Mouse (Mus musculus) layer of hippocampus, adult 18-20 months (tissue): Measurements from ENCODE around the gene B4galt5. TPM values are rescaled to one million over a fixed set of nuclear protein-coding genes. Genes with fewer than 3 reads are reported as not detected.

Experiments used
- DNase-seq, 2 experiments: peaks; one replicate each; pipeline ENCODE4 v3.0.0; 2022; ENCODE audit warnings: low spot score in 2 of 2
- total RNA-seq, 2 experiments: library from RNA; stranded (reverse); gene quantifications; 2 replicates each; pipeline ENCODE4 v1.2.3; 2021

Gene B4galt5
- total RNA-seq, 2 experiments from 2014 or later, result 43.7 to 44.5 TPM

DNA sequence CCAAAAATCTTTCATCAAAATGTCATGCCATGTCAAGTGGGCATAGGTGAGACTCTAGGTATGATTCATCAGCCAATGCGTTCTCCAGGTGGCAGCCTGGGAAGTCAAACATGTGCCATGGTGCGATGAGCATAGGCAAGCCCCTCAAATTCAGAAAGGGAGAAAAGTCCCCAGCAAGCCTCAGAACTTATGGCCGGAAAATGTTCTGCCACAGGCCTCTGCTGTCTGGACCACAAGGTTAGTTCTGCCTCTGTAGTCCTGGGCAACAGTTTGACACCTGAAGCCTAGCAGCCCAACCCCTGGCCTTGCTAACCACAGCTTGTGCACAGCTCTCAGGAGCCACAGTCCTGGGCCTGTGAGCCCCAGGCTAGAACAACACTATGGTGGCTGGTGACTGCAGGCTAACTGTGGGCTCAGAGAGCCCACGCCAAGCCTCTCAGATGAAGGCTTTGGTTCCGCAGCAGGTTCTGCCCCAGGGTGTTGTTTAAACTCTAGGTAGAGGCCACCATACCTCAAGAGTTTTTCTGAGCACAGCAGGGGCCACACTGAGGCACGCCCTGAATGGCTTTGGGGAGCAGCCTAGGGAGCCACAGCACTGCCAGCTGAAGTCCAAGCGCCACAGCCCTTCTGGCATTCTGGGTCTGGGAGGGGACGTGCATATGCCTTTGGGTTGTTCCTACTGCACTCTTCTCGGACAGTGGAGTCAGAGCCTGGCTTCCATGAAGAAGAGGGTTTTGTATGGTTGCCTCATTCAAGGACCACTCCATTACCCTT lies 14.5 kb upstream of the B4galt5 start:
- no peak for DNase-seq

DNA sequence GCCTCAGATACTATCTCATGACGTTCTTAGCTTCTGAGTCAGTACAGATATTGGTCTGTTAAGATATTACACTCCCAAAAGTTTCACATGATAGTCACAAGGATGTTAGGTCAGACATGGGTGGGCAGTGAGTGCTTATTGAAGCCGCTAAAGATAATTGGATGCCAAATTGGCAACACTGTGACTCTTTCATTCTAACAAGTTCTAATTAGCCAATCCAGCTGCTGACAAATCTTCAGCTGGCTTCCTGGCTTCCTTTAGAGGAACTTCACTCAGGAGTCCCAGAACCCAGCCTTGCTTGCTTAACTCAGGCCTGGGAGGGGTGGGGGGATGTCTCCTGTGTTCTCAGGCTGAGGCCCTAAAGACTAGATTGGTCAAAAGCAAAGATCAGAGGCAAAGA lies 9.5 kb upstream of the B4galt5 start:
- DNase-seq, result no peak

DNA sequence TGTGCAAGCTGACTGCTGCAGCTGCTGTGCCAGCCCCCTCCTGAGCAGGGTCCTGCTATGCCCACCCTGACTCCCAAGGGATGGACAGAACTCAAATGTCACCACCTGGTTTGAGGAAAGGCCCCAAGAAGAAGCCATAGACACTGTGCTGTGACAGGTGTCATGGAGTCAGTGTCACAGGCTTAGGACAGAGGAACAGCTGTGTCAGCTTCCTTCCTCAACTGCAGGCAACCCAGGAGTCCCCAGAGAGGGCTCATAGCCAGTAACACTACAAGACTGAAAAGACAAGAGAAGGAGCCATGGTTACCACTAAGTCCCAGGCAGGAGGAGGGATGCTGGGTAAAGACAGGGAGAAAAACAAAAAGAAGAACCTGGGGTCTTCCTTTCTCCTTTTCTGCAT lies 7.9 kb upstream of the B4galt5 start:
- no peak for DNase-seq

DNA sequence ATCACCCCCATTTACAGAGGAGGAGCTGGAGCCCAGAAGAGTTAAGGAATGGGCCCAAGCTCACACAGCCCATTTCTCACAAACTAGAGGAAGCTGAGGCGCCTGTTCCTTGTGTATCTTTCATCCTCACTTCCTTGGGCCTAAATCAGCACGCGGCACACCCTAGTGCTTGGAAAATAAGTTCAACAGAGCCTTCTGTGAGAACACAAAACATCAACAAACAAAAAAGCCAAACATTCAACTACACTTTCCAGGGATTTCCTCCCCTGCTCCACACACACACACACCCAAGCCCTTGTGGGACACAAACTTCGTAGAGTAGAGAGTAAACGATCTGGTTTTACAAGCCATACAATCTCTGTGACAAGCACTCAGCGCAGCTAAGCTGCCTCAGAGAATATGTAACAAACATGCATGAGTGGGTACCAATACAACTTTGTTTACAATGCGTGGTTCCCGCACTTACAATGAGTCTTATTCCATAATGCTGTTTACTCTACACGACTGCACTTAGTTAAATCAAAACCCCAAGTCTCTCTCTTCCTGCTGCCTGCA lies 5.7 kb upstream of the B4galt5 start:
- no peak for DNase-seq

DNA sequence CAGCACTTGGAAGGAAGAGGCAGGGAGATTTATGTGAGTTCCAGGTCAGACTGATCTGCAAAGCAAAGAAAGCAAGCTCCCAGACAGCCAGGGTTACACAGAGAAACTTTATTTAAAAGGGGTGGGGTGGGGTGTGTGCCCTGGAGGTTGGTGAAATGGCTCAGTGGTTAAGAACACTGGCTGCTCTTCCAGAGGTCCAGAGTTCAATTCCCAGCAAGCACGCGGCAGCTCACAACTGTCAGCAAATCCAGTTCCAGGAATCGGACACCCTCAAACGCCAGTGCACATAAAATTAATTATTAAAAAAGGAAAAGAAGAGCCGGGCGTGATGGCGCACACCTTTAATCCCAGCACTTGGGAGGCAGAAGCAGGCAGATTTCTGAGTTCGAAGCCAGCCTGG lies 5.1 kb upstream of the B4galt5 start:
- DNase-seq, result no peak

DNA sequence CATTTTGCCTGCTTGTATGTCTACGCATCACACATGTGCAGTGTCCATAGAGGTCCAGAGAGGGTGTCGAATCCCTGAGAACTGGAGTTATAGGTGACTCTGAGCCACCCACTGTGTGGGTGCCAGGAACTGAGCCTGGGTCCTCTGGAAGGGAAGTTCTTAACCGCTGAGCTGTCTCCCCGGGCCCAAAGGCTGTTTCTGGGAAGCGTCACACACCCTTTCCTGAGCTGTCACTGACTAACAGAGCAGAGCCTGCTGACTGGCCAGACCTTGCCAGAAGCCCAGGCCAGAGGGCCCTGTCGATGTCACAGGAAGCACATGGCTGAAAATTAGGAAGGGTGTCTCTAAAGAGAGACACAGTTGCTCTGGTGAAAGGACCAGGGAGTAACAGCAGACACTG lies 3.5 kb upstream of the B4galt5 start:
- DNase-seq, result no peak

DNA sequence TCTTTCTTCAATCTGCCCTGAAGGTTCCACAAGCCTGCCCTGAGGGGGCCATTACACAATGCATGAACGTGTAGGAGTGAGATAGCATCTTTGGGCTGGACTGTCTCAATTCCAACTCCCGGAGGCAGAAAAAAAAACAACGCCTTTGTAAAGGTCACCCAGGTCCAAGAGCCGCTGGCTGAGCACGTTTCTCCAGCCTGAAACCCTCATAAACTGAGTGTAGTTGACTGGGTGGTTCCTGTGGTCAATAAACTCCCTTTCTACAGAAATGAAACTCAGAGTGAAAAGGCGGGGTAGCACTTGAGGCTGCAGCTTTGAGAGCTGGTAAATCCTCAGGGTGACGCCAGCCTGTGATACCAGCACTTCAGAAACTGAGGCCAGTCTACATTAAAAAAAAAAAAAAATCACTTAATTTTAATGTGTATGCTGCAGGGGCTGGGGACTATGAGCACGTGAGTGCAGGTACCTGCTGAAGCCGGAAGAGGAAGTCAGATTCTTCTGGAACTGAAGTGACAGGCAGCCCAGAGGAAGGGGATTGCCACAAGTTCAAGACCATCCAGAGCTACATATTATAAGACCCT lies 2.5 kb upstream of the B4galt5 start:
- DNase-seq, result no peak

DNA sequence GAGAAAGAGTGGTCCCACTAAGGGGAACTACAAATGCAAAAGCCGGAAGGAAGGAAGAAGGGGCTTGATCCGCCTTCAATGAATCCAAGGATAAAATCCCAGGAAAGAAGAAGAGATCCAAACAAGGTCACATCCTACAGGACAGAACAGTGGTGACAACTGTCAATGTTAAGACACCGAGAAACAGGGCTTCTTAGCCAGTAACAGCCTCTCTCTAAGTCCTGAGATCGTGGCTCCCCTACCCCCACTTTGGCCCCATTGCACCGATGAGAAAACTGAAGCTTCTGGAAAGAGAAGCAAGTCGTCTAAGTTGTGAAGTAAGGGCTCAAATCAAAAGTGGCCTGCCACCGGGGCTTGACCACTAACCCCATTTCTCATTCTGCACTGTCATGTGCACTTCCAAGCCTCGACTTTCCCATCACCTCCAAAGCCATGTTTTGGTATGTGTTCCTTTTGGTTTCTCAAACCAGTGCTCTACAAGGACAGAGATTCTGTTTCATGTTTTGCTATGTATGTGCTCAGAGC lies 1.2 kb upstream of the B4galt5 start:
- DNase-seq, result no peak

DNA sequence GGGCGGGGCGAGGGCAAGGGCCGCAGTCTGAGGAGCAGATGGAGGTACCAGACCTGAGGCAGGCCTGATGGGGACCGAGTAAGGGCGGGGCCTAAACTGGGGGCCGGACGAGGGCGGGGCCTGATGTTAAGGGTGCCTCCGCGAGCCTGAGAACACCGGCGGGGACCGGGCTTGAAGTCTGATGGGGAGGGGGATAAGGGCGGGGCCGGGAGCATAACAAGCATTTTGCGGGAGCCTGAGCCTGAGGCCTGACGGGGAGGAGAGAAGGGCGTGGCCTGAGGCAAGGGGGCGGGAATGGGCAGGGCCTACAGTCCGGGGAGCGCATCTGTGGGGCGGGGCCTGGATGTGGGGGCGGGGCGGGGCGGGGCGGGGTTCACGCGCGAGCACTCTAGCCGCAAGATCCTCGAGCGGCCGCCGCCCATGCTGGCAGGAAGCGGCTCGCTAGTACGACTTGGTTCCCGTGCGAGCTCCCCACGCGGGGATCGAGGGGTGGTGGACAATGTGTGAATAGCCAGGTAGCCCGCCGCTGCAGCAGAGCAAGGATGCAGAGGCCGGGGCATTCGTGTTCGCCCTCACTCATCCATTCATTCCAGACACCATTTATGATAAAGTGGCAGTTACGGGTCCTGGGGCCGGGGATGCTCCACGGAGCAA lies 427 bp upstream of the B4galt5 start:
- DNase-seq, result peak; percentile 88 to 94

DNA sequence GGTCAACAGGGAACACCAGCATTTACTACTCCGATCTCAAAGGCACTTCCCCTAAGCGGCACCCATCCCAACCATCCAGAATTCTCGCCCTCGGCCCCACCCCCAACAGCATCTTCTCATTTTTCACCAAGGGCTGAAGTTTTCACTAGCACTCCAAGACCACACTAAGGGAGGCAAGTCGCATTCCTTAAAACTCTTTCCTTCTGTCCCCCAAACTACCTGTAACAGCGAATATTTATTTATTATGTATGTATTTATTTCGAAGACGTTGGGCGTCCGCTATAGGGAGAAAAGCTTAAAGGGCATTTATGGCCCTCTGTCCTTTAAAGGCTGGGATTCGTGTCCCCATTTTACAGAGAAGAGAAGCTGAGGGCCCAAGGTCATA lies 1.0 kb downstream of the B4galt5 start:
- peak in 1 of 2 experiments; percentile 47 for DNase-seq

DNA sequence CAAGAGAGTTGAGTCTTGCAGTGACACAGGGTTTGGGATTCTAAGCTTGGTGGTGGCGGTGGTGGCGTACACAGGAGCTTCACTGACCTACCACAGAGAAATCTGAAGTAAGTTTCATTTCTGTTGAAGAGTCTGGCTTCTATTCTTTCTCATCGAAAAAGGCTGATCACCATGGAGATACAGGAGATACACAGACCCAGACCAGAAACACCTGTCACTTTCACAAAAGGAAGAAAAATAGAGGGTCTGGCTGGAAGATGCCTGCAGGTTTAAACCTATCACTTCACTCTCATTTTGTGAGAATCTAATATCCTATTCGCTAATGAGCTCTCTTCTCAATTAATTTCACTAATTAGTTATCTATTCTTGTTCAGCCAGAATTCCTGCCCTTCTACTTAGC lies 1.6 kb downstream of the B4galt5 start:
- no peak for DNase-seq

DNA sequence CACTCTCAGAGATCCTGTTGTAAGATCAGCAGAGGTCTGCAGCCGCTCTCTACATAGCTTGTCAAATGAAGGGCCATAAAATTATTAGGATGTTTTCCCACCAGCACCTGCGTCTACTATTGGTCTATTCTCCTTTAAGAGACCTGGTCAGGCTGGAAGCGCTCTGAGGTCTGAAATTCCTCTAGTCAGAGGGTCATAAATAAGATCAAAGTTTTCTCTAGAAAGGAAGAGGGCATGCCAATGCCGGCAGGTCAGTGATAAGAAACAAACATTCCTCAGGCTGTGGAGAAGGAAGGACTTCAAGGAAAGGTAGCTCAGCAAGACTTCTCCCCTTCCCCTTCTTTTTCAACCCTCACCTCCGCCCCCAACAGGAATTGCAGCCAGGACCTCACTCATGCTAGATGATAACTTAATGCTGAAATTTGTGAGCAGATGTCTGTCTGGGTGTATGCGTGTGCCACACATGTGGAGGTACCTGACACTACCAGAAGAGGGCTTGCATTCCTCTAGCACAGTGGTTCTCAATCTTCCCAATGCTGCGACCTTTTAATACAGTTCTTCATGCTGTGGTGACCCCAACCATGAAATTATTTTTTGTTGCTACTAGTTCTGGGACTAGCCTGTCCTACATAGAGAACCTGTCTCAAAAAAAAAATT lies 3.3 kb downstream of the B4galt5 start:
- no peak for DNase-seq

DNA sequence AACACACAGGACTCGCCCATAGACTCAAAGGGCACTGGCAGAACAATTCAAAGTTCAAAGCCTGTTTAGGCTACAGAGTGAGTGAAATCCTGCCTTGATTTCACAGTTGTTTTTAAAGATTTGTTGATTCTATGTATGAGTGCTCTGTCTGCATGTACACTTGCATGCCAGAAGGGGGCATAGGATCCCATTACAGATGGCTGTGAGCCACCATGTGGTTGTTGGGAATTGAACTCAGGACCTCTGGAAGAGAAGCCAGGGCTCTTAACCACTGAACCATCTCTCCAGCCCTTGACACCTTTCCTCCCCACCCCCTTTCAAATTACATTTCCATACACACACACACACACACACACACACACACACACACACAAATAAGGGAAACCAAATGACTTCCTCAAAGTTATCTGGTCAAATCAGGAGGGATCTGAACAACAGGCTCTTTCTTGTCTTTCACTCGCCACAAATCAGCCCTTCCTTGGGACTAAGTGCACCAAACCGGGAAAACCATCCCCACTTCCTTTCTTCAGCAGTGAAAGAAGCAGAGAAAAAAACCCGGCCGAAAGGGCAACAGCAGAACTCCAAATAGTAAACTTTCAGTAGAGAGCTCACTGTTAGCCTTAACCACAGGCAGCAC lies 4.0 kb downstream of the B4galt5 start:
- no peak for DNase-seq

DNA sequence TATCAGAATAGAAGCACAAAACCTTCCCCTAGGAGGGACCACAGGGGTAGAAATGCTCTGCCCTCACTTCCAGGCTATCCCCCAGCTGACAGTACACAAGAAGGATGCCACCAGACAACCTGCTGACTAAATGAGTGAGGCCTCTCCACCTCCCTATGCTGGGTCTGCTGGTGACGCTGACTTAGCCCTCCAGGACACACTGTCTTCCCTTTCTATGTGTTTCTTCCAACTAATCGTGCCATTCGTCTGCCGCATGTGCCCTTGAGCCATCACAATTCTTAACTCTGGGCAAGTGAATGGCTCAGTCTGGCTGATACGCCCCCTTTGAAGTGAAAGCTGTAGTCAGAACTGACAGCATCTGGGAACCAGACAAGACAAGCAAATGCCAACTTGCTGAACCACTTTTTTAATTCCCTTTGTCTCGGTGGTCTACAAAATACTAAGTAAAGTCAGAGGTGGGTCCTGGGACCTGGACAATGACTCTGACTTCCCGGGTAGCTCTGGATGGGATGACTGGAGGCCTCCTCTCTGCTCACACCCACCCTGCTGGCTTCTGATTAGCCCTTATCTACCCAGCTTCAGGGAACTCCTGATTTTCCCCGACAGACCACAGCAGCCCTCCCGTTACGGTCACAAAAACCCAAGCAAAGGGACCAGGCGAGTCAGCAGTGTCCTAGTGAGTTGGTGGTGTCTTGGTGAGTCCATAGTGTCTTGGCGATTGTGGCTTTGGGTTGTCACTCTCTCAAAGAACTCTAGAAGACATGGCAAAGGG lies 5.4 kb downstream of the B4galt5 start:
- no peak for DNase-seq

DNA sequence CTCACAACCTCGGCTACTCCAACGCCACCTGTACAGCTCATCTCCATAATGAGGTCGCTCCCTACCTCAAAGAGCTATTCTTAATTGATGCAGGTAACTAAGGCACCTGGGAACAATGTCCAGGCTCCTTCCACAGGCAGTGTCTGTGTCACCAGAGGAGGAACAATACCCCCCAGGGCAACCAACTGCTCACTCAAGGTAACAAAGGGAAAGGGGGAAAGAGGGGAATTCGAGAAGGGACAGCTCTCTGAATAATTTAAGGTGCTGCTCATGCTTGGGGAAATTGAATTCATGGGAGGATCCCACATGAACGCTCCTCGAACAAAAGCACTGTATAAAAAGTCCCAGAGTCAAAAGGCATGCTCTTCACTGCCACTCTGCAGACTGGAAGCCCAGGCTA lies 6.1 kb downstream of the B4galt5 start:
- no peak for DNase-seq

DNA sequence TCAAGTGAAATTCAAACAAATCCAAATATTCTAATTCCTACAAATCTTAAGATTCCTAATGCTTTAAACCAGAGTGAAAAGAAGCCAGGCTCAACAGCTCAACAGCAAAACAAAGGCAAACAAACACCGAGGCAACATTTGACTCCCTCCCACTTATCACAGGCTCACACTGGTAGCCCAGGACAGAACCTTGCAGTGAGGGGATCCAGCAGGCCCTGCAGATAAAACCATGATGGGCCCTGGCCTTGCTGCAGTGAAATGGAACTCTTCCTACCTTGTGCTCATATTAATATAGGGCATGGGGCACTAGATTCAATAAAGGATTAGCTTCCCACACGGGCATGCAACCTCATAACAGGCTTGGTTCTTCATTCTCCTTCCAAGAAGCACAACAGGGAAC lies 11.4 kb downstream of the B4galt5 start:
- DNase-seq, result no peak

DNA sequence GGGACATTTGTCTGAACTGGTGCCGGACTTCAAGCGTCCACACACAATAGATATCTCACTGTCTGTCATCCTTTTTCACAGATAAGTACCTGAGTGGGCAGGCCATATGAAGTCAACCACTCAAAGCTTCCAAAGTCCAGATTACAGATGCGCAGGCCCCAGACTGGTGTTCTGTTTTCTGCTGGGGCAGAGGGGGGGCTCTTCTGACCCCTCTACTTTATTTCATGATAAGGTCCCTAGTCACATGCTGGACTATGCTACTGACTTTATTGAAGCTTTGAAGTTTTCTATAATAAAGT lies 11.8 kb downstream of the B4galt5 start:
- DNase-seq, result no peak

DNA sequence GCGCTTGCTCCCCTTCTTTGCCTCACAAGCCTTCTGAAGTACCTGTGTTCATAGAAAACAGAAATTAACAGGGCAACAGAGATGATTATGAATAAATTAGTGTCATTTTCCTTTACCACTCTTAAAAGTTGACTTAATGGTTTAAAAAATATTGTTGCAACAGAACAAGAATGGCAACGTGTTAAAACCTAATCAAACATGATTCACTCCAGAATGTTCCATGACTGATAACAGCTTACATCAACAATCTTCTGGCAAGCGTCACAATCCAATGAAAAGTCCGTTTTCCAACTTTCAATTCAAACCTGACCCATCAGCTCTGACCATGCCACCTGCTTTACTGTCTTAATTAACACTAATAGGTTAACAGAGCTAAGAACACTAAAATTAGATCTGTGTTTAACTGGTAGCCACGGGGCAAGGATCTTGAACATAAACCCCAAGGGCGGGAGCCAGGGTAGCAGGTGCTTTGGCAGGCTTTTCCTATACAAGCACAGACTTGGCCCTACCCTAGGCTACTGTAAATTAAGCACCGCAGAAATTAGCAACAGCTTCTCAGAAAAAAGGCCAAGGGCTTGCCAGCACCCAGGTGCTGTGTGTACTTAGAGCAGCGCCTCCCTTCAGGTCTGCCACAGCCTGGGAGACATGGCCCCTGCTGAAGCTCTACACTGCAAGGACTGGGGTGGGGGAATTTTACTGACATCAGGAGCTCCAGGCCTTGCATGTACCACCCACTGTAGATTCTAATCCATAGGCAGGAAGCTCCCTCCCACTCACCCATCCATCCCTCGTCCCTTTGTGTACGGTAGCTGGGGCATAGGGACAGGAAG lies 12.4 kb downstream of the B4galt5 start:
- DNase-seq, result no peak

DNA sequence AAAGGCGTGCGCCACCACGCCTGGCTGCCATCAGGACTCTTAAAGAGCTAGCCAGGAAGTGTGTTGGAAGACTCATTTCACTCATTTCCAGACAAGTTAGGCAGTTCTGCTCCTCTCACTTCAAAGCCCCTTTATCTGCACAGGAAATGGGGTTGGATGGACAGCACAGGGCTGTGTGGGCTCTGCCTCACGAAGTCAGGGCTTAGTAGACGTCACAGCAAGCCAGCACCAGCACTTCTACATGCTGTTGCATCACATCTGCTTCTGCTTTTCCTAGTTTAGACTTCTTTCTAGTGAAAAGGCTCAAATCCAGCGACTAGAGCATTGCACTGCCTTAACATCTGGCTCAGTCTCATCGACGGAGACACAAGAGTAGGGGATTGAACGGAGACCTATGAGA lies 13.9 kb downstream of the B4galt5 start:
- no peak for DNase-seq

DNA sequence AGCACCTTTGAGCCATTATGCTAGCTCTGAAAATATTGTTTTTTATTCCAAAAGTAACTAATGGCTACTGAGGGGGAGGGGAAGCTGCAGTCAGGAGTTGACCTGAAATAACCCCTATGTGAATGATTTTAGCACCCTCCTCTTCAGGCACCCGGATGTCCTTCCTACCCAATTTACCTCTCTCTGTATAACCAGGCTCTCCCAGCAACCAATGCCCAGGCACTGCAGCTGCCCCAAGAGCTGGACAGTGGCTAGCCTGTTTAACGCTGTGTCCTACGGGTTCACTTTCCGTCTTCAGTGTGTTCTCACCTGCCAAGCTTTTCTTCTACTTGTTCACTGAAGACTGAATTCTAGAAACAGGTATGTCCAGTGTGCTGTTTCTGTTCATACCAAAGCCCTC lies 14.7 kb downstream of the B4galt5 start:
- no peak for DNase-seq
